Mouse (Mus musculus): ENCODE data around the gene Fbxw8. TPM values are rescaled to one million over a fixed set of nuclear protein-coding genes. Genes with fewer than 3 reads are reported as not detected.

Gene Fbxw8
- polyA plus RNA-seq, 1 experiment from 2014 or later: 26.3 TPM

DNA sequence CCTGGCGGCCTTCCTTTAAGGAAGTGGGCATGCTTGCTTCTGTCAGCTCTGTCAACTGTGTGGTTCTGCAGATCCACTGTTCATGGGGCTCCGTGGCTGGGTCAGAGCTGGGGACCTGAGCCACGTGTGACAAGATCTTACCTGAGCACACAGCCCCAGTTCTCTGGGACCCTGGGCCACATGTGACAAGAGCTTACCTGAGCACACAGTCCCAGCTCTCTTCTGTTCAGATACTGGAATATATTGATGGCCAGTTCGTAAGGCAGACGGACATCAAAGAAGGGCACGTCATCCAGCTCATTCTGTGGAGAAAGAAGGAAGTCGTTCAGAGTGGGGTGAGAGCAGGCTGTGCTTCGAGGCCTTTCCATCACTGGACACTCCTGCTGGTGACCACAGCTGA lies 12.8 kb downstream of the Fbxw8 start:
- no peak overlapping the region for H3K4me3 ChIP-seq (ENCODE audit: low read length)
- H3K4me2 ChIP-seq (replicated peaks; ENCODE audit: low read depth, low read length): no peak overlapping the region
- H3K27ac ChIP-seq (ENCODE audit: low read length): peak overlapping the region; percentile 55; the same call in 1 of the 2 replicates
- no peaks in the 10 kb centered on the region for H3K27me3 ChIP-seq (ENCODE audit: insufficient read depth, low read length)
- no peak overlapping the region for H3K9ac ChIP-seq (replicated peaks; ENCODE audit: low read length)
- peaks cover 17% of the 10 kb centered on the region for H3K4me1 ChIP-seq (ENCODE audit: insufficient read depth, low read length)
- WGBS: 76% methylated on average over 8 of the region's 8 CpGs
- no peaks in the 10 kb centered on the region for H3K9me3 ChIP-seq (ENCODE audit: low read length)
- H3K36me3 ChIP-seq (ENCODE audit: insufficient read depth, low read length): peaks cover 35% of the 10 kb centered on the region
- no peak for ATAC-seq (ENCODE audit: low FRiP score, low TSS enrichment)

DNA sequence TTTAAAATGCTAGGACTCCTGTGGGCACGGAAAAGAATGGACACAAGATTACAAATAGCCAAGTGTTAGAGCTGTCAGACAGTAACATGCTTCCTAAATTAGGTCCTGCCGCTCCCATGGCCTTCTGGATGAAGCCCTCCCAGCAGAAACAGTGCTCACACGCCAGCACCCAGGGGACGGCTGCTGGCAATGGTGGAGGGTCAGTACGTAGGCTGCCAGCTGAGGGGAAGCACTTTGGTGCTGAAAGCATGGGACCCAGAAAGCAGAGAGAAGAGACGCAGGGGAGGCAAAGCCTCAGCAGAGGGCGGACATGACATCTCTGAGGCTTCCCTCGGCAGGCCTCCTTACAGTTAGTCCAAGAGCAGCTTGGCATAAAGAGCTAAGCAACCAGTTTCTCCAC lies 15.6 kb downstream of the Fbxw8 start:
- no peak overlapping the region for H3K9ac ChIP-seq (replicated peaks; ENCODE audit: low read length)

DNA sequence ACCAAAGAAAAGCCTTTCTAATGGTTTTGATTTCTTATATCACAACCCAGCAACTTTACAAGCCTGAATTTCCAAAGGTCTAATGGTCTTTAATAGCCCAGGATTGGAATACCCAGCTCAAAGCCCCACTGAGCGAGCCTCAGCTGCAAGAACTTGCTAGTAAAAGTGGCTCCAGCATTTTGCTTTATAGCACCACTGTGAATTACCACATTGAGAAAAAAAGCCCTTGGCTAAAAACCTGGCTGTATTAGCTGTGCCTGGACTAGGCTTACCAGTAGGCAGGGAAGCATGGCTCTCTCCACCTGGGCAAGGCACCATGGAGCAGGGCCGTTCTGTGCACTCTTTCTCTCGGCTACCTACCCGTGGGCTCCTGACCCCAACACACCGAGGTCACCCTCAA lies 18.9 kb downstream of the Fbxw8 start:
- no peak overlapping the region for H3K4me2 ChIP-seq (replicated peaks; ENCODE audit: low read depth, low read length)
- H3K9me3 ChIP-seq (ENCODE audit: low read length): no peaks in the 10 kb centered on the region
- no peak for ATAC-seq (ENCODE audit: low FRiP score, low TSS enrichment)
- peaks cover 6% of the 10 kb centered on the region; the same call in 1 of the 2 replicates for H3K4me1 ChIP-seq (ENCODE audit: insufficient read depth, low read length)
- H3K4me3 ChIP-seq (ENCODE audit: low read length): no peak overlapping the region
- peaks cover 21% of the 10 kb centered on the region for H3K36me3 ChIP-seq (ENCODE audit: insufficient read depth, low read length)
- H3K9ac ChIP-seq (replicated peaks; ENCODE audit: low read length): no peak overlapping the region
- no peak overlapping the region for H3K27ac ChIP-seq (ENCODE audit: low read length)
- H3K27me3 ChIP-seq (ENCODE audit: insufficient read depth, low read length): no peaks in the 10 kb centered on the region
- 67% methylated on average over 5 of the region's 5 CpGs for WGBS

More for the DNA sequence above, 15.6 kb downstream of the Fbxw8 start:
- Histone ChIP-seq H3K27ac (ENCODE audit: low read length) (no peak overlapping the region), H3K4me3 (ENCODE audit: low read length) (no peak overlapping the region), H3K4me2 (replicated peaks; ENCODE audit: low read depth, low read length) (no peak overlapping the region), H3K9me3 (ENCODE audit: low read length) (no peaks in the 10 kb centered on the region), H3K27me3 (ENCODE audit: insufficient read depth, low read length) (no peaks in the 10 kb centered on the region), H3K36me3 (ENCODE audit: insufficient read depth, low read length) (peaks cover 35% of the 10 kb centered on the region), H3K4me1 (ENCODE audit: insufficient read depth, low read length) (peaks cover 20% of the 10 kb centered on the region)
- no peak for ATAC-seq (ENCODE audit: low FRiP score, low TSS enrichment)
- 88% methylated on average over 8 of the region's 8 CpGs for WGBS

DNA sequence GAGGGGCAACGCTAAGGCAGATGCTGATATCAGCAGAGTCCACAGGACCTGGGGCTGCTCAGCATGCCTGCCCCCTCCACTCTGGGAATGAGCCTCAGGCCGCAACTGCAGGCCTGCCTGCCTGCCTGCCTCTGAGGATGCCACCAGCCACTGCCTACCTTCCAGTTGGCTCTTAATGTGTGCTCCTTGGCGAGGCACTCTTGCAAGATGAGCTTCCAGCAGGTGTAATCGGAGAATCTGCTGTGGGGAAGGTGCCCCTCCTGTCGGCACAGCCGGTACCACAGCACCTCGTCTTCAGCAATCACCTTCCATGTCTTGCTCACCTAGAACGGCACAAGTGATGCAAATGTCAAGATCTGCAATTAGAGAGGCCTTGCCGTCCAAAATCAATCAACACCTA lies 26.6 kb downstream of the Fbxw8 start:
- Histone ChIP-seq H3K27me3 (ENCODE audit: insufficient read depth, low read length) (no peaks in the 10 kb centered on the region), H3K9ac (replicated peaks; ENCODE audit: low read length) (no peak overlapping the region), H3K9me3 (ENCODE audit: low read length) (no peaks in the 10 kb centered on the region), H3K27ac (ENCODE audit: low read length) (no peak overlapping the region), H3K4me1 (ENCODE audit: insufficient read depth, low read length) (no peaks in the 10 kb centered on the region; the same call in 1 of the 2 replicates), H3K4me3 (ENCODE audit: low read length) (no peak overlapping the region), H3K4me2 (replicated peaks; ENCODE audit: low read depth, low read length) (no peak overlapping the region), H3K36me3 (ENCODE audit: insufficient read depth, low read length) (peaks cover 15% of the 10 kb centered on the region)
- 0 out of 2 replicates have a peak, but pooled peaks have one; percentile 17 for ATAC-seq (ENCODE audit: low FRiP score, low TSS enrichment)
- 50% methylated on average over 9 of the region's 9 CpGs for WGBS

DNA sequence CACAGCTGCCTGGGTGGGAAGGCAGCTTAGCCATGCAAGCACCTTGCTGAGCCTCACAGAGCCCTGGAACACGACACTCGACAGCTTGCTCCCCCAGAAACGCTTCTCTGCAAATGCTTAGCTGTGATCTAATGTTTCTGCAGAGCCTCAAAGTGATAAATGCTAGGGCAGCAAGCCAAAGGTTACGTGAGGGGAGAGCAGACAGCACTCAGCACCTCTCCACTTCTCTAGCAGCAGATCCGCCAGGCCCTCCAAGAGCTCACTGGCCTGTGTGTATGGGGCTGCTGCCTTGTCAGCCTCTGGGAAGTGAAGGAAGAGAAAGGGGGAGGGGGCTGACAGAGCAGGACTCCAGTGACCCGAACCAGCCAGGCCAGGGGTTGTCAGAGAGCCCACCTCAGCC lies 27.1 kb downstream of the Fbxw8 start:
- Histone ChIP-seq H3K4me2 (replicated peaks; ENCODE audit: low read depth, low read length) (no peak overlapping the region), H3K36me3 (ENCODE audit: insufficient read depth, low read length) (peaks cover 16% of the 10 kb centered on the region), H3K9ac (replicated peaks; ENCODE audit: low read length) (no peak overlapping the region), H3K4me1 (ENCODE audit: insufficient read depth, low read length) (no peaks in the 10 kb centered on the region; the same call in 1 of the 2 replicates), H3K27me3 (ENCODE audit: insufficient read depth, low read length) (no peaks in the 10 kb centered on the region), H3K4me3 (ENCODE audit: low read length) (no peak overlapping the region), H3K9me3 (ENCODE audit: low read length) (no peaks in the 10 kb centered on the region), H3K27ac (ENCODE audit: low read length) (no peak overlapping the region)
- ATAC-seq (ENCODE audit: low FRiP score, low TSS enrichment): peak; percentile 65; the same call in 1 of the 2 replicates
- WGBS: 52% methylated on average over 6 of the region's 6 CpGs

DNA sequence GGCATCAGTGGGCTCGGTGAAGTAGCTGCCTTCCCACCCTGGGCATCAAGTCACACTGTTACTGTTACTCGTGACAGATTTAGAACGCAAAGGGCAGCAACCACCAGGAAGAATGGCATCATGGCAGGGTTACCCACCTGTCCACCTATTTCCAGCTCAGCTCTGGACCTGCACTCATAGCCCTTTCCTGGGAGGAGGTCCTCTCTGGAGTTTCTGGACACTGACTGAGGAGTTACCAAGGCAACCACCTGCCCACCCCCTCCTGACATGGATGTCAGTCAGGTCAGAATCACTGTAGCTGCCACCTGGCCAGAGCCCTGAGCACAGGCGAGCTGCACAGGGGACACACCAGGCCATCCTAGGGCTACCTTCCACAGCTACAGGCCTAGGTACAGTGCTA lies 28.6 kb downstream of the Fbxw8 start:
- H3K9me3 ChIP-seq (ENCODE audit: low read length): no peaks in the 10 kb centered on the region
- no peak overlapping the region for H3K27ac ChIP-seq (ENCODE audit: low read length)
- no peaks in the 10 kb centered on the region for H3K27me3 ChIP-seq (ENCODE audit: insufficient read depth, low read length)
- no peak for ATAC-seq (ENCODE audit: low FRiP score, low TSS enrichment)
- no peak overlapping the region for H3K4me3 ChIP-seq (ENCODE audit: low read length)
- H3K4me2 ChIP-seq (replicated peaks; ENCODE audit: low read depth, low read length): no peak overlapping the region
- no peaks in the 10 kb centered on the region; the same call in 1 of the 2 replicates for H3K4me1 ChIP-seq (ENCODE audit: insufficient read depth, low read length)
- WGBS: 87% methylated on average over 4 of the region's 4 CpGs
- peaks cover 16% of the 10 kb centered on the region for H3K36me3 ChIP-seq (ENCODE audit: insufficient read depth, low read length)
- H3K9ac ChIP-seq (replicated peaks; ENCODE audit: low read length): no peak overlapping the region

DNA sequence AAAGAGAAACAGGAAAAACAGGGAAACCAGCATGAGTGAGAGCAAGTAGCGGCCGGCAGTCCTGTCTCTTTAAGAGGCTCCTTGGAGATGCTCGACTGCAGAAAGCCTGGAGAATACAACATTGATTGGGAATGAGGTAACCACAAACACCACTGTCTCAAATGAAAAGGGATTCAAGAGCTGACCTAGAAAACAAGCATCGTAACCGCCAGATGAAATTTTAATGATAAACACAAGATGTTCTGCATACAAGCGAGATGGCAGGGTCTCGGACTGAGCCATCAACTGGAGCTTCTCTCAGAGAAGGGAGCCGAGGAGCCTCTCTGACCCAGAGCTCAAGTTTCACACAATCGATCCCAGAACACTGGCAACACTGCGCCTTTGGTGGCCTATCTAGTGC lies 32.2 kb downstream of the Fbxw8 start:
- no peak overlapping the region for H3K27ac ChIP-seq (ENCODE audit: low read length)
- 57% methylated on average over 10 of the region's 10 CpGs for WGBS

DNA sequence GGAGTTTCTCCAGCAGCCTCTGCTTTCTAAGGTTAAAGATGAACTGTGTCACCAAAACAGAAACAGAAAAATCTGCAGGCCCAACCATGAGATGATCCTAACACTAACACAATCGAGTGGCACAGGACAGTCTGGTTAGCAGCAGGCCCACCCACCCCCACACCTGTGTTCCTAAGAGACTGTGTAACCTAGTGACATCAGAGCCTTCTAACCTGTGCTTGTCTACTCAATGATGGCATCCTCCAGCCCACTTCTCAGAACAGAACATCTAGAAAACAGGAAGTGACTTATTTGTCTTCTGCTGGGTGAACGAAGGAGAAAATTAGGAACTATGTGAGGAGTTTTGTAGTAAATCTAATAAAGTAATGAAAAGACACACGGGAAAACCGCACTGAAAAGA lies 33.3 kb downstream of the Fbxw8 start:
- Histone ChIP-seq H3K9ac (replicated peaks; ENCODE audit: low read length) (no peak overlapping the region), H3K4me2 (replicated peaks; ENCODE audit: low read depth, low read length) (no peak overlapping the region)
- 79% methylated on average over 4 of the region's 4 CpGs for WGBS

More for the DNA sequence above, 32.2 kb downstream of the Fbxw8 start:
- Histone ChIP-seq H3K36me3 (ENCODE audit: insufficient read depth, low read length) (peaks cover 16% of the 10 kb centered on the region), H3K4me1 (ENCODE audit: insufficient read depth, low read length) (peaks cover 9% of the 10 kb centered on the region; the same call in 1 of the 2 replicates), H3K9ac (replicated peaks; ENCODE audit: low read length) (no peak overlapping the region), H3K27me3 (ENCODE audit: insufficient read depth, low read length) (no peaks in the 10 kb centered on the region), H3K4me2 (replicated peaks; ENCODE audit: low read depth, low read length) (no peak overlapping the region), H3K4me3 (ENCODE audit: low read length) (no peak overlapping the region), H3K9me3 (ENCODE audit: low read length) (no peaks in the 10 kb centered on the region)
- no peak for ATAC-seq (ENCODE audit: low FRiP score, low TSS enrichment)

DNA sequence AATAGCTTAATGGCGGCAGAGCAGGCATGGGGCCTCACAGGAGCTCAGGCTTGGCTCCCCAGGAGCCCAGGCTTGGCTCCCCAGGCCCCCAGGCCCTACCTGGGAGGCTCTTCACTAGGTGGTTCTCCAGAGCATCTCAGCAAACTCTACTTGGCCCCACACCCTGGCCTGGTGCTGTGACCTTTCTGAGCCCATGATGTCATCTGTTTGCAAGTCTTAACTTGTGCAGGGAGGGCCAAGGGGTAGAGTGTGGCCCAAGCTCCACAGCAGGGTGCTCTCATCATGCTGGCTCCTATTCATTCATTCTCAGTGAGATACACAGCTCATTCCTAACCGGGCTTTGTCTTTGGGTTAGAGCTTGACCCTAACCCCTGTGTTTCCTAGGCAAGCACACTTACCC lies 34.6 kb downstream of the Fbxw8 start:
- Histone ChIP-seq H3K4me1 (ENCODE audit: insufficient read depth, low read length) (peaks cover 9% of the 10 kb centered on the region; the same call in 1 of the 2 replicates), H3K4me2 (replicated peaks; ENCODE audit: low read depth, low read length) (no peak overlapping the region), H3K4me3 (ENCODE audit: low read length) (no peak overlapping the region), H3K27me3 (ENCODE audit: insufficient read depth, low read length) (no peaks in the 10 kb centered on the region), H3K27ac (ENCODE audit: low read length) (no peak overlapping the region), H3K9me3 (ENCODE audit: low read length) (no peaks in the 10 kb centered on the region), H3K36me3 (ENCODE audit: insufficient read depth, low read length) (peaks cover 20% of the 10 kb centered on the region), H3K9ac (replicated peaks; ENCODE audit: low read length) (0 out of 2 replicates have a peak overlapping the region, but pooled peaks have one; percentile 7)
- peak; percentile 15; the same call in 1 of the 2 replicates for ATAC-seq (ENCODE audit: low FRiP score, low TSS enrichment)
- 42% methylated on average over 2 of the region's 2 CpGs for WGBS

More for the DNA sequence above, 33.3 kb downstream of the Fbxw8 start:
- no peak for ATAC-seq (ENCODE audit: low FRiP score, low TSS enrichment)
- no peaks in the 10 kb centered on the region for H3K27me3 ChIP-seq (ENCODE audit: insufficient read depth, low read length)
- H3K27ac ChIP-seq (ENCODE audit: low read length): no peak overlapping the region
- no peaks in the 10 kb centered on the region for H3K9me3 ChIP-seq (ENCODE audit: low read length)
- peaks cover 15% of the 10 kb centered on the region for H3K36me3 ChIP-seq (ENCODE audit: insufficient read depth, low read length)
- H3K4me1 ChIP-seq (ENCODE audit: insufficient read depth, low read length): peaks cover 9% of the 10 kb centered on the region; the same call in 1 of the 2 replicates
- H3K4me3 ChIP-seq (ENCODE audit: low read length): no peak overlapping the region

DNA sequence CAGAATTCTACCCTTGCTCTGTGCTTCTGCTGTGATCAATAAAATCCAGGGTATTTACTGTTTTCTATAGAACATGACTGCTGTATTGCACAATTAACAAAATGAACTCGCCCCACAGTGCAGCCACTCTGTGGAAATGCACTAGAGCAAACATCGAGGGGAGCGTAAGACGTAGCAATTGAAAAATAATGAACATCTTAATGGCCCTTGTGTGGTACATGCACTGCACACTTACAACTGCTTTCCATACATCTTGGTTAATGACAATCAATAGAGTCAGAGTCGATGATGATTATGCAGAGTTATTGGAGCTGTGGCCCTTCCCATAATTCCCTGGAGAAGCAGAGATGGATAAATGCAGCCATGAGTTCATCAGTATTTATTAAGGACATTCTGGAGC lies 36.3 kb downstream of the Fbxw8 start:
- H3K4me1 ChIP-seq (ENCODE audit: insufficient read depth, low read length): peaks cover 9% of the 10 kb centered on the region; the same call in 1 of the 2 replicates
- no peak for ATAC-seq (ENCODE audit: low FRiP score, low TSS enrichment)
- H3K27me3 ChIP-seq (ENCODE audit: insufficient read depth, low read length): no peaks in the 10 kb centered on the region
- no peak overlapping the region for H3K9ac ChIP-seq (replicated peaks; ENCODE audit: low read length)
- no peaks in the 10 kb centered on the region for H3K9me3 ChIP-seq (ENCODE audit: low read length)
- H3K4me3 ChIP-seq (ENCODE audit: low read length): no peak overlapping the region
- WGBS: 96% methylated on average over 5 of the region's 5 CpGs
- no peak overlapping the region for H3K27ac ChIP-seq (ENCODE audit: low read length)
- no peak overlapping the region for H3K4me2 ChIP-seq (replicated peaks; ENCODE audit: low read depth, low read length)
- peaks cover 11% of the 10 kb centered on the region; the same call in 1 of the 2 replicates for H3K36me3 ChIP-seq (ENCODE audit: insufficient read depth, low read length)

Data from kidney, embryonic 16.5 days (tissue).